Mouse (Mus musculus): ENCODE data around the gene Jpt1.
A peak's percentile ranks its signal among the peaks of the same experiment; 100 is the strongest.
"Not testable (repeated sequence)": the region's sequence is repeated elsewhere in the genome, so short reads cannot be mapped to it uniquely, and the experiment has no call there.

Jpt1 gene

GRCm38 (mm10) chr11:115512004-115512403, 2.2 kb downstream of the Jpt1 start:
- DNase-seq (ENCODE audit: low spot score) = no peak

- no peak for DNase-seq (ENCODE audit: low spot score)
Measured at GRCm38 (mm10) chr11:115511121-115511520, 3.1 kb downstream of the Jpt1 start.

- no peak for DNase-seq (ENCODE audit: low spot score)
Measured at GRCm38 (mm10) chr11:115510507-115510888, 3.7 kb downstream of the Jpt1 start.

- DNase-seq (ENCODE audit: low spot score) = no peak
Measured at GRCm38 (mm10) chr11:115509773-115510506, 4.2 kb downstream of the Jpt1 start.

GRCm38 (mm10) chr11:115508061-115508460, 6.1 kb downstream of the Jpt1 start:
- no peak for DNase-seq (ENCODE audit: low spot score)

GRCm38 (mm10) chr11:115506586-115506985, 7.6 kb downstream of the Jpt1 start:
- no peak for DNase-seq (ENCODE audit: low spot score)

- no peak for DNase-seq (ENCODE audit: low spot score)
Measured at GRCm38 (mm10) chr11:115502636-115503035, 11.6 kb downstream of the Jpt1 start.

- not testable (repeated sequence) for DNase-seq (ENCODE audit: low spot score)
Measured at GRCm38 (mm10) chr11:115496559-115496958, 17.6 kb downstream of the Jpt1 start.

GRCm38 (mm10) chr11:115492387-115492786, 21.8 kb downstream of the Jpt1 start:
- no peak for DNase-seq (ENCODE audit: low spot score)

- peak; percentile 69 for DNase-seq (ENCODE audit: low spot score)
Measured at GRCm38 (mm10) chr11:115491356-115492083, 22.7 kb downstream of the Jpt1 start, which contains the start of gene Nt5c. Gene Nt5c, minus strand, starts transcription at chr11:115491862.

- DNase-seq (ENCODE audit: low spot score) = peak; percentile 18
Measured at GRCm38 (mm10) chr11:115490441-115491355, 23.5 kb downstream of the Jpt1 start.

- DNase-seq (ENCODE audit: low spot score) = no peak
Measured at GRCm38 (mm10) chr11:115488551-115489104, 25.6 kb downstream of the Jpt1 start.

- DNase-seq (ENCODE audit: low spot score) = no peak
Measured at GRCm38 (mm10) chr11:115485155-115485554, 29.0 kb downstream of the Jpt1 start.

- no peak for DNase-seq (ENCODE audit: low spot score)
Measured at GRCm38 (mm10) chr11:115483726-115484125, 30.5 kb downstream of the Jpt1 start.

- no peak for DNase-seq (ENCODE audit: low spot score)
Measured at GRCm38 (mm10) chr11:115483278-115483677, 30.9 kb downstream of the Jpt1 start.

GRCm38 (mm10) chr11:115481553-115482259, 32.5 kb downstream of the Jpt1 start:
- DNase-seq (ENCODE audit: low spot score) = no peak

- no peak for DNase-seq (ENCODE audit: low spot score)
Measured at GRCm38 (mm10) chr11:115478296-115478938, 35.8 kb downstream of the Jpt1 start.

- not testable (repeated sequence) for DNase-seq (ENCODE audit: low spot score)
Measured at GRCm38 (mm10) chr11:115477388-115477787, 36.8 kb downstream of the Jpt1 start.

- DNase-seq (ENCODE audit: low spot score) = not testable (repeated sequence)
Measured at GRCm38 (mm10) chr11:115476630-115477029, 37.6 kb downstream of the Jpt1 start.

- DNase-seq (ENCODE audit: low spot score) = no peak
Measured at GRCm38 (mm10) chr11:115475758-115476237, 38.4 kb downstream of the Jpt1 start.

Data from ovary, adult 18-20 months (tissue).